Mouse (Mus musculus) megakaryocyte, embryonic 14.5 days (primary cell): ENCODE measurements around the gene Gm960.

Source experiments
- FLI1 ChIP-seq: IDR thresholded peaks from 2 replicates; pipeline ENCODE4 v1.6.1; 2012; ENCODE audit warnings: low read length, inconsistent platforms, mixed read lengths
- GATA1 ChIP-seq: IDR thresholded peaks from 3 replicates; pipeline ENCODE4 v1.6.1; 2012; ENCODE audit warnings: mixed read lengths, low read length, inconsistent platforms, borderline replicate concordance

DNA sequence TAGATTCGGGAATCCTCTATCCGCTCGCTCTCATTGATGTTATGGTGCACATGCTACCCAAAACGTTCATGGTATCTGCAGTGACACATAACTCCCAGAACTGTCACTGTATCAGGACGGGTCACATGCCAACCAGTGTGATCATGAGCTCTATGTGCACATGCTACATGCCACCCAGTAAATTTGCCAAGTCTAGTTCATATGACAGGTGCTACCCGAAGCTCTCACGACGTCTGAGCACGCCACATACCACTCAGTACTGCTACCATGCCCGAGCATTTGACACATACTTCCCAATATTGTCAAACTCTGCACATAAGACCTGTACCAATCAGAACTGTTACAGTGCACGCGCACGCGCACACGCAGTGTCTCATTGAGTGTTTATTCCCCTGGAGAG lies 21.6 kb upstream of the Gm960 start:
- TF ChIP-seq GATA1: no peak
- no peak for TF ChIP-seq FLI1
